Mouse (Mus musculus): ENCODE measurements at regions not wholly inside any gene's neighbourhood (a gene's known extent, or its start where the extent isn't known, plus 50 kb on each side); places are given as distances from the start of the nearest gene placed in this dataset.

GRCm38 (mm10) chr14:36537402-36537801, 431.2 kb downstream of the Ccser2 start:
- TF ChIP-seq POLR2A (IDR thresholded peaks at IDR 0.05; ENCODE audit: extremely low read depth, insufficient read depth, low read length) (no peak), CTCF (IDR thresholded peaks at IDR 0.05; ENCODE audit: low read depth, low read length) (no peak)

Measured in liver, adult 2 months (tissue).